Mouse (Mus musculus) megakaryocyte, embryonic 14.5 days (primary cell): ENCODE results near the gene Tob1.

Experiments used
- FLI1 ChIP-seq: IDR thresholded peaks from 2 replicates; pipeline ENCODE4 v1.6.1; 2012; ENCODE audit warnings: low read length, inconsistent platforms, mixed read lengths
- GATA1 ChIP-seq: IDR thresholded peaks from 3 replicates; pipeline ENCODE4 v1.6.1; 2012; ENCODE audit warnings: mixed read lengths, low read length, inconsistent platforms, borderline replicate concordance

DNA sequence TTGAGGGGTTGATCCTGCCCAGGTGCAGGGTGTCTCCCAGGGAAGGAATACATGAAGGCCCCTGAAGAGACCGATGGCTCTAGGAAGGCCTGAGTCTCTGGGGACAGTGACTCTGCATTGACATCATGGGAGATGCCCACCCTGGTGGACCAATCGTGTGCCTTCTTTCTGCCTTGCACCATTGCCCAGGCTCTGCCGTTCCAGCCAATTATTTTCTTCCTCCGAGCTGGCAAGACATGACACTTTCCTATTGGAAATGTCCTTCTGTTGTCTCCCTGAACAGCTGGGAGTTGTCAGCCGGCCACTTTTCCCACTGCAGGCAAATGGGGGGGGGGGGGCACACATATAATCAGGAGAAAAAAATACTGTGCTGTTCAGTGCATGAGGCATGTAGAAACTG, 43.0 kb upstream of the Tob1 start:
- no peak for TF ChIP-seq GATA1
- TF ChIP-seq FLI1 = no peak
